Mouse (Mus musculus): Measurements from ENCODE around the gene Usf1.

Usf1 gene

GRCm38 (mm10) chr1:171410947-171411484 is at the start of gene Usf1:
TSS of gene Usf1 (plus strand) at chr1:171411313.
- DNase-seq (ENCODE audit: low read depth), result peak; percentile 89

DNA sequence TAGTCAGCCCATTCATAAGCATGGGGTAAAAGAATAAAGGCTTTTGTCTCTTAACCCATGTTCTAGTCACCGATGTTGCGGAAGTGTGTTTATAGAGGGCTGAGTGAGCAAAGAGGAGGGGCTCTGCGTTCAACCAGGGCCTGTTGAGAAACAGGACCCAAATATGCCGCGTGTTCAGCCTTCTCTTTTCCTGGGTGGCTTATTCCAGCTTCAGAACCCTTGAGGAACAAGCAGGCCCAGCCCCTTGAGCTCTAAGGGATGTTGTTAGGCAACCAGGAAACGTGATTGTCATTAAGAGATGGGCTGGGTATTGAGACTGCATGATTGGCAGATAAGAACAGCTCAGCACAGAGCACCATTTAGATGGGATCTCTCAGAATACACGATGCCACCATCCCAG is 45.2 kb upstream of the Usf1 start:
- DNase-seq (ENCODE audit: low read depth), result no peak

DNA sequence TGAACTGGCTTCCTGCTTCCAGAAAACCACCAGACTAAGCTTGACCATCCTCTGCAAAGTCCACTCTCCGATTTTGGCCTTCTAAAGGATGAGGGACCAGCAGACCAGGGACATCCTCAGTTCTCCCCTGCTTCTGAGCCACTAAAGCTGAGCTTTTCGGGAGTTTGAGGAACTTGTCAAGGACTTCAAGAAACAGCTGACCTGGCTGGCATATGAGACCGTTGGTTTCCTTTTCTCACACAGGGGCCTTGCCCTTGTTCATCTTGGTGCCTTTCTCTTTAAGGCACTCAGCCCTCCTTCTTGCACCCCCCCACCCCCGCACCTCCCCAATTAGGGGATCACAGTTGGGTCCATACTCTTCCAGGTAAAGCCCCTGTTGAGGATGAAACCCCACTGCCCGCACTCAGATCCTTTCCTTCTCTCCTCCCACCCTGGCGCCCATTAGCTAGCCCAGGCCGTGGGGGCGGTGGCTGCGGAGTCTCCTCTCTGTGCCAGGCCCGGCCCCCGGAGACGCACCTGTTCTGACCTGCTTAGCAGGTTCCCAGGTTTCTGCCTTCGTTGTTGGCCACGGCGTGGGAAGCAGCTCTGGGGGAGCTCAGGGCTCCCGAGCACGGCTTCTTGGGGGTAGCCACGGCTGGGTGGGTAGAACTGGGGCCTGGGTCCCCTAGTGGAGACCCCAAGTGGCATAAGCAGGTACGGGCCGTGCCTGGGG is 41.1 kb upstream of the Usf1 start, which contains the start of gene Nectin4:
Gene Nectin4, plus strand, starts transcription at position 255 of the 712 bp plus-strand sequence.
- no peak for DNase-seq (ENCODE audit: low read depth)

- no peak for DNase-seq (ENCODE audit: low read depth)
Measured at GRCm38 (mm10) chr1:171372880-171373279, 38.2 kb upstream of the Usf1 start.

DNA sequence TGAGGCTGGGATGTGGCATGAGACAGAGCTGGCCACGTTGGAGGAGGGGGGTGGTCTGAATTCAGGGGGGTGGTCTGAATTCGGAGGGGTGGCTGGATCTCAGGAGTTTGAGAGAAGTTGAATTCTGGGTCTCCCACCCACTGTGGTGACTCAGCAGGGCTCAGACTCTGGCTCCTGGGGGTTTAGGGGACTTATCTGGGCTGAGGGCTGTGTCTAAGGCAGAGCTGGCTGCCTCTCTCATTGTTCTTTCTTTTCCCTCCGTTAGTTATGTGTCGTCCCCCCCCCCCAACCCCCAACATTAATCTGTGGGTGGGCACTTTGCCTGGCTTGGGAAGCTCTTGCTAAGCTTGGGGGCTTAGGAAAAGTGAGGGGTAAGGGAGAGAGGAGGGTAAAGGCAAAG is 37.2 kb upstream of the Usf1 start:
- no peak for DNase-seq (ENCODE audit: low read depth)

GRCm38 (mm10) chr1:171375646-171376097 is 35.4 kb upstream of the Usf1 start:
- DNase-seq (ENCODE audit: low read depth), result peak; percentile 47

DNA sequence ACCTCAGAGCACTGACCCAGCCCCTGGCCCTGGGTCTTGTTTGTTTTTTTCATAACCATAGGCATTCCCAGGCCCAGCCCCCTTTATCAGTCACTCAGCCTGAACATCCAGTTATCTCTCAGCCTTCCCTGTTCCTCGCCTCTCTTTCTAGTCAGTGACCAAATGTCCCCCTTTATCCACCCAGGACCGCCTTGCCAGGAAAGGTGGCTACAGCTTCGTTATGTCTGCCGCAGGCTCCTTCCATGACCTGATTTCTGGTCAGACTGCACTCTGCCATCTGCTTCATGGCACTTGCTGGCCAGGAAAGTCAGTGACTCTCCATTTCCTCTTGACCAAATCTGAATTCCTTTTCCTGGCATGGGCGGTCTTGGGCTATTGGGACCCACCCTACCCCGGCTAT is 32.8 kb upstream of the Usf1 start:
- DNase-seq (ENCODE audit: low read depth), result no peak

GRCm38 (mm10) chr1:171379935-171380599 is 31.0 kb upstream of the Usf1 start:
- DNase-seq (ENCODE audit: low read depth), result no peak

DNA sequence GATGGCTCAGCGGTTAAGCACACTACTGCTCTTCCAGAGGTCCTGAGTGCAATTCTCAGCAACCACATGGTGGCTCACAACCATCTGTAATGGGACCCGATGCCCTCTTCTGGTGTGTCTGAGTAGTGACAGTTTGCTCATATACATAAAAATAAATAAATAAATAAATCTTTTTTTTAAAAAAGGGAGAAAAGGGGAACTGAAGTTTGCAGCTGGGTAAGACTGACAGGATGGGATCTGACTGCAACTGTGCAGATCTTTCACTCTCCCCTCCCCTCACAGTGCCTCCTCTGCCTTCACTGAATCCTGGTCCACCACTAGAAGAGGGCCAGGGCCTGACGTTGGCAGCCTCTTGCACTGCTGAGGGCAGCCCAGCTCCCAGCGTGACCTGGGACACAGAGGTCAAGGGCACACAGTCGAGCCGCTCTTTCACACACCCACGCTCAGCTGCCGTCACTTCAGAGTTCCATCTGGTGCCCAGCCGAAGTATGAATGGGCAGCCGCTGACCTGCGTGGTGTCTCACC is 29.0 kb upstream of the Usf1 start:
- no peak for DNase-seq (ENCODE audit: low read depth)

DNA sequence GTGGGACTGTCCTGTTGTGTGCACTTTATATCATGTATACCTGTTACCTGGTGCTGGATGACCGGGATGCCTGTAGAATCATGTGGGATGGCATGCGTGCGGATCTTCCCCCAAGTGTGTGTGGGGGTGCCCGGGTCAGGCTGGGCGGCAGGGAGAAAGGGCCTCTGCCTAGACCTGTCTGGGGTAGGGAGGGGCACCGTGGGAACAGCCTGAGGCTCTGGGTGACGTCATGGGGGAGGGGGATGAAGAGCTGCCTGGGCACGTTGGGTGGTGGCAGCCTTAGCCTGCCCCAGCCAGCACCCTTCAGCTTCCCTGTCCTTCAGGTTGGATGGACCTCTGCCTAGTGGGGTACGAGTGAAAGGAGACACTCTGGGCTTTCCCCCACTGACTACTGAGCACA is 26.8 kb upstream of the Usf1 start:
- no peak for DNase-seq (ENCODE audit: low read depth)

DNA sequence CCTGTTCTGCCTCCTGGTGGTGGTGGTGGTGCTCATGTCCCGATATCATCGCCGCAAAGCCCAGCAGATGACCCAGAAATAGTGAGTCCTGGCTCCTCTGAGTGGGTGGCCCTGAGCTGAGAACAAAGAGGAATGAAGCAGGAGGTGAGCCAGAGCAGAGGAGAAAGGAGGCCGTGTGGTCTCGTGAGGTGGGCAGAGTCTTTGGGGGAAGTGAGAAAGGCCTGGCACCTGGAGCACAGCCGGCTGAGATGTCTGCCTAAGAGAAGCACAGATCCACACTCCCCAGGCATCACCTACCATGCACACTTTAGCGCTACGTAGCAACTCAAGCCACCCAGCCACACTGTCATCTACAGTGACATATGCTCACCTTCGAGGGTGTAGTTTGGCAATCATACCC is 25.9 kb upstream of the Usf1 start:
- DNase-seq (ENCODE audit: low read depth), result no peak

DNA sequence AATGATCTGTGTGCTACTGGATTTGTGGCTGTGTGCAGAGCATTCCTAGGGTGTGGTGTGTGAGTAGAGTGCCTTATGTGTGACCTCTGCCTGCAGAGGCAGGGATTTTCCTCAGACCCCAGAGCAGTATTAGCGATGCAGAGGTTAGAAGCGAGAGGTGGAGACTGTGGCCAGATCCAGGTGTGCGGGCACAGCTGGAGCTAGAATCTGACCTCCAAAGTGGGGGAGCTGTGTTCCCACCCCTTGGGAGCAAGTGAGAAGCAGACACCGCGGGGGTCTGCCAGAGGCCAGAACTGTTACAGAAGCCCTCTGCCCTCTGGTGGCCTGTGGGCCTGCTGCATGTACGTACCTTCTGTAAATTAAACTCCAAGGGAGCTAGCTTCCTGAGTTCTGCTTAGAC is 24.0 kb upstream of the Usf1 start:
- DNase-seq (ENCODE audit: low read depth), result no peak

GRCm38 (mm10) chr1:171388376-171389102 is 22.6 kb upstream of the Usf1 start, which contains the start of gene Arhgap30:
TSS of gene Arhgap30 (plus strand) at chr1:171388954.
- DNase-seq (ENCODE audit: low read depth), result no peak

- no peak for DNase-seq (ENCODE audit: low read depth)
Measured at GRCm38 (mm10) chr1:171390101-171390500, 21.0 kb upstream of the Usf1 start.

GRCm38 (mm10) chr1:171401821-171402220 is 9.3 kb upstream of the Usf1 start:
- no peak for DNase-seq (ENCODE audit: low read depth)

DNA sequence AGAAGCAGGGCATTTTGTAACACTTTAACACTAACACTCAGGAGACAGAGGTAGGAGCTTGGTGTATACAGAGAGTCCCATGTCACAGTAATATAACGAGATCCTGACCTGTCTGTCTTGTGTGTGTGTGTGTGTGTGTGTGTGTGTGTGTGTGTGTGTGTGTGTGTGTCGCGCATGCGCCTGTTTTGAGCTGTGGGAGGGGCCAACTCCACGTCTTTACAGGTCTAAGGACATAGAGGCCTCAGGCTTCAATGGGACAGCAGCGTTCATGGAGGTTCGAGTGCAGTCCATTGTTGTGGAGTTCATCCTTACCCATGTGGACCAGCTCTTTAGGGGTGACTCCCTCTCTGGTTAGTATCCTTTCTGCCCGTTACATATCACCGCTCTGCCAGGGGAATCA is 8.1 kb upstream of the Usf1 start:
- DNase-seq (ENCODE audit: low read depth), result no peak

- no peak for DNase-seq (ENCODE audit: low read depth)
Measured at GRCm38 (mm10) chr1:171407263-171407662, 3.9 kb upstream of the Usf1 start.

DNA sequence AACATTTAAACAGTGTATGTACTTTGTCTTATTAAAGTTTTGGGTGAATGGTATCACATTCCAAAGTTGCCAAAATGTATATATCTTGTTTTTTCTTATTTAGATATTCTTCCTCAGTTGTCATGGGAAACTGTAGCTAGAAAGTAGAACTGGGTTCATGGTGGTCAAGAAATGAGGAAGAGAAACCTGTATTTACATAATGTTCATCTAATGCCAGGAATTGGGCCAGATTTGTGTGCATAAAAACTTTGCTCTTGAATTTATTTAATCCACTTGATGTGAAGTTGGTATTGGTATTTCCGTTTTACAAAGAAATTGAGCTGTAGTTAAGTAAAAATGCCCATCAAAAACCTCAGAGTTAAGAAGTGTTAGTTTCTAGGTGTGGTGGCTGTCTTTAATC is 882 bp upstream of the Usf1 start:
- no peak for DNase-seq (ENCODE audit: low read depth)

DNA sequence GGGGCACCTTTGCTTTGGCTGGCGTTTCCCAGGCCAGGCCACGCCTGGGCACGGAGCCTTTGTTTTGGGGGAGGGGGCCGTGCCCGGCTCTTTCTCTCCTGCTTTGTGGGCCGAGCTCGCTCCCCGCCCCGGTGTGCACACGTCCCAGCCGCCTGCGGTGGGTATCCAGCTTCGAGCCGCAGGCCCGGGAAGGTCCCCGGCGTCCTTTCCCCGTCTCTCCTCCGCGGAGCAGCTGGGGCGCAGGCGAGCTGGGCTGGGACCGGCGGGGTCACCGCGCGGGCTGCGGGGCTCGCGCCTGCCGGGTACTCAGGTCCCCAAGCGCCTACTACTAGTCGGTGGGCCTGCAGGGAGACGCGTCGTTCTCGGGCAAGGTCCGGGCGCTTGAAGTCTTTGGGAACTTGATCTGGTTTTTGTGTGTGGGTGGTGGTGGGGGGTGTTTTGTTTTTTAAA is 404 bp downstream of the Usf1 start:
- no peak for DNase-seq (ENCODE audit: low read depth)

GRCm38 (mm10) chr1:171412001-171412441 is 908 bp downstream of the Usf1 start:
- DNase-seq (ENCODE audit: low read depth), result no peak

GRCm38 (mm10) chr1:171412446-171412845 is 1.3 kb downstream of the Usf1 start:
- peak; percentile 14 for DNase-seq (ENCODE audit: low read depth)

- DNase-seq (ENCODE audit: low read depth), result no peak
Measured at GRCm38 (mm10) chr1:171413608-171414007, 2.5 kb downstream of the Usf1 start.
